Mouse (Mus musculus) testis, adult 2 months (tissue): ENCODE measurements at regions not wholly inside any gene's neighbourhood (a gene's known extent, or its start where the extent isn't known, plus 50 kb on each side); places are given as distances from the start of the nearest gene placed in this dataset.

Experiments used
- H3K27ac ChIP-seq: fragments of 200-500 bp; 2 replicates; pipeline ENCODE4 v1.5.1; 2012; ENCODE audit warnings: low read depth, low read length; ENCODE audit not compliant: control insufficient read depth, insufficient read depth
- H3K27me3 ChIP-seq: fragments of 200-500 bp; 2 replicates; pipeline ENCODE4 v1.6.1; 2012; ENCODE audit warnings: mild to moderate bottlenecking, low read length, moderate library complexity; ENCODE audit not compliant: control insufficient read depth, insufficient read depth
- H3K36me3 ChIP-seq: fragments of 200-500 bp; 2 replicates; pipeline ENCODE4 v1.6.1; 2012; ENCODE audit warnings: mild to moderate bottlenecking, low read length; ENCODE audit not compliant: control insufficient read depth, insufficient read depth
- H3K4me1 ChIP-seq: fragments of 200-500 bp; 2 replicates; pipeline ENCODE4 v1.6.1; 2012; ENCODE audit warnings: low read length; ENCODE audit not compliant: control insufficient read depth, insufficient read depth
- H3K4me3 ChIP-seq: fragments of 200-500 bp; 2 replicates; pipeline ENCODE4 v1.5.1; 2012; ENCODE audit warnings: low read depth, mild to moderate bottlenecking, low read length, moderate library complexity, mixed read lengths; ENCODE audit not compliant: control insufficient read depth
- CTCF ChIP-seq: fragments of 200-500 bp; IDR thresholded peaks from 2 replicates; pipeline ENCODE4 v1.5.1; 2012; ENCODE audit warnings: low read depth, mild to moderate bottlenecking, inconsistent platforms, low read length, moderate library complexity; ENCODE audit not compliant: control insufficient read depth, insufficient read depth, insufficient replicate concordance
- POLR2A ChIP-seq: fragments of 200-500 bp; IDR thresholded peaks from 2 replicates; pipeline ENCODE4 v1.6.1; 2012; ENCODE audit warnings: low read depth, mild to moderate bottlenecking, inconsistent platforms, low read length, moderate library complexity; ENCODE audit not compliant: control insufficient read depth

DNA sequence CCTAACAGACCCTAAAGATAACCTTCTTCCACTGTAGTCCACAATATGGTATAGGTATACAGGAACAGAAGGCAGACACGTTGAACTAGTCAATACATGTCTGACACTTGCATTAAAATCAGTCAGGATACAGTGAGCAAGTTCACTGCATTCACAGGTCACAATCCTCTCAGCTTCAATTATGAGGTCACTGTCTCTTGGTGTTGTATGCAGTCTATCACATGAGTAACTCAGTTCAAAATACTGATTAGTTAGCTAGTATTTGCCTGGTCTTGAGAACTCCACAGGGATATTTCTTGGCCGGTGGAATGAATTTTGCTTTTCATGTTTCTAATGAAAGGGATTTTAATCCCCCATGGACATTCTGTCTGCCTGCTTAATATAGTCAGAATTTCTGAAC lies 69.1 kb upstream of the Slc5a7 start:
- Histone ChIP-seq H3K27ac (no peak overlapping the region), H3K36me3 (no peaks in the 10 kb centered on the region), H3K27me3 (no peaks in the 10 kb centered on the region), H3K4me3 (peak overlapping the region; percentile 0; the same call in 1 of the 2 replicates), H3K4me1 (no peaks in the 10 kb centered on the region)
- TF ChIP-seq POLR2A (no peak), CTCF (no peak)

DNA sequence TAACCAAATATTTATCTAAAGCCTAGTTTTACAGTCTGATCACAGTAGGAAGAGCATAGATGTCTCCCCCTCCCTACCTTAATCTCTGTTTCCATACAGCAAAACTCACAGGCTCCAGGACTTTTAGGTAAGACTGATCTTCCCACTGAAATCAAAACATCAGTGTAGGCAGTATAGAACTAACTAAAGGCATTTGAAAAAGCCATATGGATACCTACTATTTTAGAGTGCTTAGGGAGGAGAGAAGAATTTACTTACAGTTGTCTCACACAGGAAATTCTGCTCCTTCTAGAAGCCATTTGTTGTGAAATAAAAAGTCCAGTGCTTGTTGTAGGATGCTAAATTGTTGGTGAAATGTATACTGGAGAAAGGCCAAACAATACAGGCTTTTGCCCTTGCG lies 64.2 kb upstream of the Slc5a7 start:
- Histone ChIP-seq H3K4me1 (no peaks in the 10 kb centered on the region), H3K27me3 (no peaks in the 10 kb centered on the region), H3K27ac (no peak overlapping the region), H3K4me3 (no peak overlapping the region), H3K36me3 (no peaks in the 10 kb centered on the region)
- no peak for TF ChIP-seq POLR2A
- TF ChIP-seq CTCF, result no peak

DNA sequence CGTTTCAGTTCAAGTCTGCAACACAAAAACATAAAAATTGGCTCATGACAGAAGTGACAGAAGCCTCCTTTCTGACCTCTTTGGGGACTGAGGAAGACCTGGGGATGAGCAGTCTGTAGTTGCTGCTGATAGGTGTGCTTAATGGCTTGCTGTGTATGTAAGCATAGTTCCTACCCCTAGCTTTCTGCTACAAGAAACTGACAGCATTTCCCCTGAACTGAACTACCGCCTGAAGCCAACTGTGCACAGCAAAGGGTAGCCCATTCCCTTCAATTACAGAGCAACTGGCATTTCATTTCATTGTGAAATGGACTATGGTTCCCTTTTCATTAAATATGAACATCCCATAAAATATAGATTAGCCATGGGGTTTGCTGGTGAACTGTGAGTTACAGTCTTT lies 54.2 kb upstream of the Slc5a7 start:
- H3K27ac ChIP-seq, result no peak overlapping the region
- H3K27me3 ChIP-seq, result no peaks in the 10 kb centered on the region
- H3K4me3 ChIP-seq, result no peak overlapping the region
- H3K4me1 ChIP-seq, result no peaks in the 10 kb centered on the region
- TF ChIP-seq CTCF (no peak), POLR2A (no peak)
- H3K36me3 ChIP-seq, result no peaks in the 10 kb centered on the region

DNA sequence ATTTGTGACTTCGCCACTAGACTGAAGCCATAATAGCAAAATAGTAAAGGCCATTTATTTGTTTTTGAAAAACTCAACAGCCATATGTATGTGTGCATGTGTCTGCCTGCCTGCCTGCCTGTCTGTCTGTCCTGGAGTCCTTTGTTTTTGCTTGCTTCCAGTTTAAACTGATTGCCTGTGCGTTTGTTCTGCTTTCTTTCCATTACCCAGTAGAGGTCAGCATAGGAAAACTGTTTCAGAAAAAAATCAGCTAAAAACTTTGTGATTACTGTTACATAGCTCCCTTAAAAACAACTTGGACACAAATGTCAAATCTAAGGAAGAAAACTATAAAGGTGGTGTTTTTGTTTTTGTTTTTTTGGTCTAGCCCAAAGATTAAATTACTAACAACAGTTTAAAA lies 52.0 kb upstream of the Slc5a7 start:
- Histone ChIP-seq H3K27me3 (no peaks in the 10 kb centered on the region), H3K27ac (no peak overlapping the region), H3K4me3 (no peak overlapping the region), H3K4me1 (no peaks in the 10 kb centered on the region), H3K36me3 (no peaks in the 10 kb centered on the region)
- no peak for TF ChIP-seq CTCF
- TF ChIP-seq POLR2A, result no peak
